20 mouse cellular contexts compared by ENCODE assay signal in genomic region chr9:114110268-114110667, GRCm38 (mm10). TPM values are rescaled to one million over a fixed set of nuclear protein-coding genes. Genes with fewer than 3 reads are reported as not detected.
A peak's percentile ranks its signal among the peaks of the same experiment; 100 is the strongest.
DNase-seq lines count a peak whose midpoint lies in the region; ATAC-seq and TF ChIP-seq lines count a peak whose summit lies in the region.
"Had no signal": no experiment of that assay in that cellular context is flagged by ENCODE, and none has a peak within 500 bp of the region (broad histone marks: within the 10 kb centered on the region; RNA-seq: fewer than 3 reads in every experiment).

No protein-coding gene starts in this region.

- H3K27me3 ChIP-seq in forebrain, embryonic 14.5 days (replicated peaks; ENCODE audit: control insufficient read depth, insufficient read depth, low read length), result no peaks in the 10 kb centered on the region
- no peaks in the 10 kb centered on the region for H3K27me3 ChIP-seq in forebrain, postnatal 0 days (ENCODE audit: insufficient read depth, low read length)
- H3K27me3 ChIP-seq in forebrain, embryonic 15.5 days, result no peaks in the 10 kb centered on the region
- H3K27me3 ChIP-seq: heart, embryonic 13.5 days; hindbrain, embryonic 15.5 days; limb, embryonic 12.5 days; liver, embryonic 12.5 days; lung, embryonic 15.5 days had no signal

- H3K27ac ChIP-seq in forebrain, embryonic 14.5 days (ENCODE audit: low read depth, low read length), result no peak overlapping the region
- H3K27ac ChIP-seq in forebrain, postnatal 0 days (ENCODE audit: low read depth, low read length), result no peak overlapping the region
- no peak overlapping the region for H3K27ac ChIP-seq in forebrain, embryonic 15.5 days (replicated peaks)
- H3K27ac ChIP-seq: heart, embryonic 13.5 days; hindbrain, embryonic 15.5 days; limb, embryonic 12.5 days; liver, embryonic 12.5 days; lung, embryonic 15.5 days; macrophage; midbrain, embryonic 10.5 days had no signal

- H3K9ac ChIP-seq in forebrain, embryonic 14.5 days (ENCODE audit: low read length), result no peak overlapping the region
- H3K9ac ChIP-seq in forebrain, postnatal 0 days, result no peak overlapping the region
- H3K9ac ChIP-seq in forebrain, embryonic 15.5 days (replicated peaks), result no peak overlapping the region
- H3K9ac ChIP-seq: heart, embryonic 13.5 days; hindbrain, embryonic 15.5 days; limb, embryonic 12.5 days; liver, embryonic 12.5 days; lung, embryonic 15.5 days had no signal

- no peaks in the 10 kb centered on the region for H3K36me3 ChIP-seq in forebrain, embryonic 14.5 days (ENCODE audit: control insufficient read depth, insufficient read depth, low read length)
- H3K36me3 ChIP-seq in forebrain, postnatal 0 days (ENCODE audit: insufficient read depth), result no peaks in the 10 kb centered on the region
- no peaks in the 10 kb centered on the region for H3K36me3 ChIP-seq in forebrain, embryonic 15.5 days
- H3K36me3 ChIP-seq: heart, embryonic 13.5 days; hindbrain, embryonic 15.5 days; limb, embryonic 12.5 days; liver, embryonic 12.5 days; lung, embryonic 15.5 days; midbrain, embryonic 10.5 days had no signal

- WGBS in forebrain, embryonic 14.5 days, result 68% methylated on average over 2 of the region's 2 CpGs
- 61% methylated on average over 2 of the region's 2 CpGs for WGBS in forebrain, postnatal 0 days
- WGBS in forebrain, embryonic 15.5 days, result 55% methylated on average over 2 of the region's 2 CpGs

- TF ChIP-seq CTCF in forebrain, postnatal 0 days (IDR thresholded peaks at IDR 0.05; ENCODE audit: low read depth), result no peak

- H3K4me3 ChIP-seq in forebrain, embryonic 14.5 days (ENCODE audit: low read depth, low read length), result no peak overlapping the region
- H3K4me3 ChIP-seq in forebrain, postnatal 0 days (ENCODE audit: low read depth, low read length), result no peak overlapping the region
- no peak overlapping the region for H3K4me3 ChIP-seq in forebrain, embryonic 15.5 days
- H3K4me3 ChIP-seq: heart, embryonic 13.5 days; hindbrain, embryonic 15.5 days; limb, embryonic 12.5 days; liver, embryonic 12.5 days; lung, embryonic 15.5 days; midbrain, embryonic 10.5 days had no signal

- peak; percentile 44 for DNase-seq in forebrain, embryonic 14.5 days (ENCODE audit: low spot score)
- no peak for DNase-seq in forebrain, postnatal 0 days
- DNase-seq in adipocyte (ENCODE audit: low spot score), result peak; percentile 14
- DNase-seq in cerebellum, adult 8-10 months, result peak; percentile 5
- no peak for DNase-seq in lung, adult 18-20 months
- no peak for DNase-seq in thymus, postnatal 36 days
- DNase-seq: adrenal gland, adult 2 months; right cerebral cortex, postnatal 25 days; thymus, adult 18-20 months had no signal

- ATAC-seq in forebrain, embryonic 14.5 days, result peak; percentile 55; the same call in 1 of the 2 replicates
- no peak for ATAC-seq in forebrain, postnatal 0 days
- peak; percentile 64; the same call in 1 of the 2 replicates for ATAC-seq in forebrain, embryonic 15.5 days (replicated peaks)
- ATAC-seq: intestine, embryonic 16.5 days; liver, embryonic 12.5 days had no signal

- H3K4me2 ChIP-seq in forebrain, embryonic 14.5 days (ENCODE audit: low read length), result no peak overlapping the region
- H3K4me2 ChIP-seq in forebrain, postnatal 0 days (ENCODE audit: low read depth), result no peak overlapping the region
- H3K4me2 ChIP-seq in forebrain, embryonic 15.5 days (replicated peaks), result no peak overlapping the region
- H3K4me2 ChIP-seq: heart, embryonic 13.5 days; hindbrain, embryonic 15.5 days; limb, embryonic 12.5 days; liver, embryonic 12.5 days; lung, embryonic 15.5 days had no signal

- no peaks in the 10 kb centered on the region for H3K9me3 ChIP-seq in forebrain, embryonic 14.5 days (replicated peaks; ENCODE audit: control insufficient read depth, low read length)
- H3K9me3 ChIP-seq in forebrain, postnatal 0 days (ENCODE audit: low read length), result no peaks in the 10 kb centered on the region
- H3K9me3 ChIP-seq in forebrain, embryonic 15.5 days, result no peaks in the 10 kb centered on the region
- H3K9me3 ChIP-seq: heart, embryonic 13.5 days; hindbrain, embryonic 15.5 days; limb, embryonic 12.5 days; liver, embryonic 12.5 days; lung, embryonic 15.5 days; midbrain, embryonic 10.5 days had no signal

- no peaks in the 10 kb centered on the region for H3K4me1 ChIP-seq in forebrain, embryonic 14.5 days (ENCODE audit: control insufficient read depth, insufficient read depth, low read length)
- no peaks in the 10 kb centered on the region for H3K4me1 ChIP-seq in forebrain, postnatal 0 days (ENCODE audit: insufficient read depth)
- H3K4me1 ChIP-seq in forebrain, embryonic 15.5 days, result no peaks in the 10 kb centered on the region
- H3K4me1 ChIP-seq: heart, embryonic 13.5 days; hindbrain, embryonic 15.5 days; liver, embryonic 12.5 days; lung, embryonic 15.5 days; midbrain, embryonic 10.5 days had no signal

RNA-seq across cellular contexts. Expression of gene Susd5, which starts 53.3 kb away (rescaled TPM):
- polyA plus RNA-seq in forebrain, embryonic 14.5 days (2014; fragmentation: Nextera tagmentation; extraction: Ambion mirVana), result 0.05 TPM in 1 of 2 replicates, not detected in the other
- total RNA-seq in forebrain, postnatal 0 days (2014; rRNA removed), result 0.54 and 1.6 TPM in 2 replicates
- polyA plus RNA-seq in forebrain, postnatal 0 days (2015; fragmentation: Nextera tagmentation; extraction: Ambion mirVana), result 0.09 and 0.31 TPM in 2 replicates
- polyA plus RNA-seq in forebrain, embryonic 15.5 days (2015; fragmentation: Nextera tagmentation; extraction: Ambion mirVana), result 0.04 TPM in 1 of 2 replicates, not detected in the other
- total RNA-seq: common myeloid progenitor, adult 5-6 weeks; granulocyte monocyte progenitor cell, adult 5-6 weeks had no signal
- polyA plus RNA-seq: liver, embryonic 12.5 days; macrophage had no signal

Comparison
In these comparisons a context has a peak if more than half of its experiments do, and no peak if none do; other contexts are left out.
1. DNase-seq: peak in forebrain, embryonic 14.5 days (single experiment), adipocyte (single experiment) and cerebellum, adult 8-10 months (single experiment); none in forebrain, postnatal 0 days (single experiment), lung, adult 18-20 months (0 of 2) and thymus, postnatal 36 days (0 of 2).